10 mouse cellular contexts compared by ENCODE assay signal in the genomic region with DNA sequence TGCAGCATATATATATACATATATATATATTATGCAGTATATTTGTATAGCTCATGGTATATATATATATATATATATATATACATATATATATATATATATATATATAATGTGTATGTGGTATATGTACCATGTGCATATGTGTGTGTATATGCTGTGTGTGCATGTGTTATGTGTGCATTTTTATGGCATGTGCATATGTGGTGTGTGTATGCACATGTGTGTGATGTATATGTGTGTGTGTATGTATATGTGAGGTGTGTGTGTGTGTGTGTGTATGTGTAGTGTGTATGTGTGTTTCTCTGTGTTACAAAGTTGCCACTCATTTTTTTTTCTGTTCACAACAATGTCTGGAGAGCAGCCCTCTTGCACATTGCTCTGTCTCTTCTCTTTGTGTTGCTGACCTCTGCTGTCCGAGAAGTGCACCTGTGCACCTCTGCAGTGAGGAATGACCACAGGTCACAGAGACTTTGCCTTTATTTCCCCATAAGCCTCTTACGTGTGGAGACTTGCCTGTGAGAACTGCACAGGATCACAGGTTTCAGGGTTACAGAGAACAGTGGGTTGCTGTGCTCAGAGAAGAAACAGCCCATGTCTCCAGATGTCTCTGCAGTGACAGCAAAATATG. TPM values are rescaled to one million over a fixed set of nuclear protein-coding genes. Genes with fewer than 3 reads are reported as not detected.
A peak's percentile ranks its signal among the peaks of the same experiment; 100 is the strongest.
DNase-seq lines count a peak whose midpoint lies in the region; ATAC-seq lines count a peak whose summit lies in the region.
"Had no signal": no experiment of that assay in that cellular context is flagged by ENCODE, and none has a peak within 500 bp of the region (broad histone marks: within the 10 kb centered on the region; RNA-seq: fewer than 3 reads in every experiment).

No protein-coding gene starts in this region.

- H3K27me3 ChIP-seq in midbrain, embryonic 13.5 days = no peaks in the 10 kb centered on the region
- H3K27me3 ChIP-seq in midbrain, embryonic 11.5 days (ENCODE audit: control insufficient read depth, insufficient read depth, low read length) = no peaks in the 10 kb centered on the region
- no peaks in the 10 kb centered on the region for H3K27me3 ChIP-seq in stomach, embryonic 16.5 days (ENCODE audit: control insufficient read depth, insufficient read depth, low read length)
- H3K27me3 ChIP-seq: midbrain, embryonic 12.5 days had no signal

- peak; percentile 11 for DNase-seq in embryo, embryonic 10 days (ENCODE audit: low spot score)
- DNase-seq in embryo, embryonic 11 days = no peak
- DNase-seq in midbrain, embryonic 11.5 days (ENCODE audit: low spot score, missing footprints) = no peak
- DNase-seq in kidney, postnatal 25 days = peak; percentile 7 to 37
- no peak for DNase-seq in urinary bladder, postnatal 36 days (ENCODE audit: low spot score in 2 of 2)
- DNase-seq in right cerebral cortex, adult 2 months (ENCODE audit: low spot score in 2 of 2) = no peak

- H3K27ac ChIP-seq in midbrain, embryonic 13.5 days = no peak overlapping the region
- H3K27ac ChIP-seq in midbrain, embryonic 11.5 days (ENCODE audit: low read depth, low read length) = no peak overlapping the region
- H3K27ac ChIP-seq in stomach, embryonic 16.5 days (ENCODE audit: low read length) = no peak overlapping the region
- H3K27ac ChIP-seq: midbrain, embryonic 12.5 days had no signal

- H3K4me3 ChIP-seq in midbrain, embryonic 13.5 days (replicated peaks) = no peak overlapping the region
- H3K4me3 ChIP-seq in midbrain, embryonic 11.5 days (ENCODE audit: low read depth, low read length) = no peak overlapping the region
- no peak overlapping the region for H3K4me3 ChIP-seq in stomach, embryonic 16.5 days (replicated peaks; ENCODE audit: low read length)
- H3K4me3 ChIP-seq: midbrain, embryonic 12.5 days had no signal

- no peaks in the 10 kb centered on the region for H3K9me3 ChIP-seq in midbrain, embryonic 13.5 days
- H3K9me3 ChIP-seq in midbrain, embryonic 11.5 days (ENCODE audit: control insufficient read depth, low read length) = no peaks in the 10 kb centered on the region
- H3K9me3 ChIP-seq in stomach, embryonic 16.5 days (replicated peaks; ENCODE audit: control insufficient read depth, low read length) = no peaks in the 10 kb centered on the region
- H3K9me3 ChIP-seq: midbrain, embryonic 12.5 days had no signal

- ATAC-seq in midbrain, embryonic 13.5 days = 0 out of 2 replicates have a peak, but pooled peaks have one; percentile 9
- ATAC-seq in midbrain, embryonic 11.5 days (ENCODE audit: low FRiP score) = no peak
- 0 out of 2 replicates have a peak, but pooled peaks have one; percentile 8 for ATAC-seq in stomach, embryonic 16.5 days (ENCODE audit: insufficient read depth, low FRiP score)

- H3K36me3 ChIP-seq in midbrain, embryonic 13.5 days = no peaks in the 10 kb centered on the region
- H3K36me3 ChIP-seq in midbrain, embryonic 11.5 days (ENCODE audit: control insufficient read depth, insufficient read depth, low read length) = no peaks in the 10 kb centered on the region
- no peaks in the 10 kb centered on the region for H3K36me3 ChIP-seq in stomach, embryonic 16.5 days (ENCODE audit: control insufficient read depth, insufficient read depth, low read length)
- H3K36me3 ChIP-seq: midbrain, embryonic 12.5 days had no signal

- no peak overlapping the region for H3K9ac ChIP-seq in midbrain, embryonic 13.5 days (replicated peaks)
- no peak overlapping the region for H3K9ac ChIP-seq in midbrain, embryonic 11.5 days (ENCODE audit: low read length)
- 0 out of 2 replicates have a peak overlapping the region, but pooled peaks have one; percentile 46 for H3K9ac ChIP-seq in stomach, embryonic 16.5 days (ENCODE audit: low read length)
- H3K9ac ChIP-seq: midbrain, embryonic 12.5 days had no signal

- no peak overlapping the region for H3K4me2 ChIP-seq in midbrain, embryonic 13.5 days (replicated peaks)
- H3K4me2 ChIP-seq in midbrain, embryonic 11.5 days = no peak overlapping the region
- H3K4me2 ChIP-seq in stomach, embryonic 16.5 days (ENCODE audit: low read depth, low read length) = no peak overlapping the region
- H3K4me2 ChIP-seq: midbrain, embryonic 12.5 days had no signal

- 73% methylated on average over 2 of the region's 2 CpGs for WGBS in midbrain, embryonic 13.5 days
- 59% methylated on average over 2 of the region's 2 CpGs for WGBS in midbrain, embryonic 11.5 days
- WGBS in stomach, embryonic 16.5 days = 37% methylated on average over 2 of the region's 2 CpGs

- no peaks in the 10 kb centered on the region for H3K4me1 ChIP-seq in midbrain, embryonic 13.5 days (replicated peaks)
- H3K4me1 ChIP-seq in midbrain, embryonic 11.5 days (ENCODE audit: control insufficient read depth, insufficient read depth, low read length) = no peaks in the 10 kb centered on the region
- 0 out of 2 replicates have a peak, but pooled peaks cover 5% of the 10 kb centered on the region for H3K4me1 ChIP-seq in stomach, embryonic 16.5 days (ENCODE audit: control insufficient read depth, insufficient read depth, low read length)
- H3K4me1 ChIP-seq: midbrain, embryonic 12.5 days had no signal

RNA-seq across cellular contexts. Expression of a gene that starts 23.3 kb away (rescaled TPM):
- polyA plus RNA-seq in midbrain, embryonic 13.5 days (2015; fragmentation: Nextera tagmentation; extraction: Ambion mirVana) = not detected in 2 replicates
- not detected in 2 replicates for polyA plus RNA-seq in midbrain, embryonic 11.5 days (2014; fragmentation: Nextera tagmentation; extraction: Ambion mirVana)
- not detected in 2 replicates for polyA plus RNA-seq in stomach, embryonic 16.5 days (2015; fragmentation: Nextera tagmentation; extraction: Ambion mirVana)
- polyA plus RNA-seq: heart, embryonic 16.5 days; midbrain, embryonic 12.5 days had no signal

Comparison
In these comparisons a context has a peak if more than half of its experiments do, and no peak if none do; other contexts are left out.
1. DNase-seq: peak in embryo, embryonic 10 days (single experiment) and kidney, postnatal 25 days (2 of 2); none in embryo, embryonic 11 days (single experiment), midbrain, embryonic 11.5 days (single experiment), urinary bladder, postnatal 36 days (0 of 2) and right cerebral cortex, adult 2 months (0 of 2).